Mouse (Mus musculus) monocyte, adult 2 months (primary cell): ENCODE measurements around the gene Rbm7.
"Not testable (repeated sequence)": the region's sequence is repeated elsewhere in the genome, so short reads cannot be mapped to it uniquely, and the experiment has no call there.

Source experiments
- DNase-seq, 2 experiments: peaks; one replicate each; pipeline ENCODE4 v3.0.0; 2022; ENCODE audit warnings: low spot score in 2 of 2, low read depth in 1 of 2

The Rbm7 gene

GRCm38 (mm10) chr9:48480411-48481213, 14.5 kb downstream of the Rbm7 start, which contains the start of gene Rexo2:
Rexo2 (minus strand) TSS chr9:48480623.
- peak; percentile 86 for DNase-seq

GRCm38 (mm10) chr9:48479838-48480410, 15.2 kb downstream of the Rbm7 start:
- DNase-seq = no peak

- DNase-seq = no peak
Measured at GRCm38 (mm10) chr9:48478808-48479207, 16.3 kb downstream of the Rbm7 start.

GRCm38 (mm10) chr9:48476236-48477165, 18.6 kb downstream of the Rbm7 start:
- DNase-seq = no peak

- DNase-seq = no peak
Measured at GRCm38 (mm10) chr9:48474367-48474766, 20.7 kb downstream of the Rbm7 start.

GRCm38 (mm10) chr9:48473131-48473530, 22.0 kb downstream of the Rbm7 start:
- DNase-seq = no peak

GRCm38 (mm10) chr9:48472441-48473025, 22.6 kb downstream of the Rbm7 start:
- DNase-seq = no peak

- DNase-seq = not testable (repeated sequence)
Measured at GRCm38 (mm10) chr9:48467471-48467870, 27.6 kb downstream of the Rbm7 start.

GRCm38 (mm10) chr9:48466804-48467203, 28.3 kb downstream of the Rbm7 start:
- peak; percentile 40 to 70 for DNase-seq

GRCm38 (mm10) chr9:48465671-48466070, 29.4 kb downstream of the Rbm7 start:
- DNase-seq = no peak

GRCm38 (mm10) chr9:48461545-48461944, 33.6 kb downstream of the Rbm7 start:
- no peak for DNase-seq

- no peak for DNase-seq
Measured at GRCm38 (mm10) chr9:48460720-48461119, 34.4 kb downstream of the Rbm7 start.

- no peak for DNase-seq
Measured at GRCm38 (mm10) chr9:48459391-48459790, 35.7 kb downstream of the Rbm7 start.

- no peak for DNase-seq
Measured at GRCm38 (mm10) chr9:48458879-48459278, 36.2 kb downstream of the Rbm7 start.

- DNase-seq = no peak
Measured at GRCm38 (mm10) chr9:48455961-48456360, 39.1 kb downstream of the Rbm7 start.

GRCm38 (mm10) chr9:48450066-48450465, 45.0 kb downstream of the Rbm7 start:
- DNase-seq = no peak

- peak; percentile 37 to 62 for DNase-seq
Measured at GRCm38 (mm10) chr9:48447783-48448209, 47.3 kb downstream of the Rbm7 start.

- no peak for DNase-seq
Measured at GRCm38 (mm10) chr9:48444821-48445220, 50.3 kb downstream of the Rbm7 start.

- peak in 1 of 2 experiments; percentile 26 for DNase-seq
Measured at GRCm38 (mm10) chr9:48443873-48444272, 51.2 kb downstream of the Rbm7 start.
